Mouse (Mus musculus): ENCODE results near the gene Syngr2. TPM values are rescaled to one million over a fixed set of nuclear protein-coding genes. Genes with fewer than 3 reads are reported as not detected.

Gene Syngr2
- total and polyA plus RNA-seq, 3 experiments: 189 to 384 TPM; not detected in 1

GRCm38 (mm10) chr11:117836306-117836705, 26.8 kb downstream of the Syngr2 start:
- peaks cover 28 to 31% of the 10 kb centered on the region in 2 experiments for H3K4me1 ChIP-seq (ENCODE audit: control insufficient read depth in 1 of 2, insufficient read depth in 2 of 2, low read length in 2 of 2)
- H3K9ac ChIP-seq (ENCODE audit: control insufficient read depth, low read depth, low read length, poor library complexity, severe bottlenecking): no peak overlapping the region
- TF ChIP-seq SIN3A (IDR thresholded peaks at IDR 0.05; ENCODE audit: low read length) (no peak), MEF2A (IDR thresholded peaks at IDR 0.05; ENCODE audit: extremely low read depth, insufficient replicate concordance, low read depth, low read length, poor library complexity, severe bottlenecking) (no peak), SMC3 (IDR thresholded peaks at IDR 0.05; ENCODE audit: low read depth, low read length) (no peak), GABPA (IDR thresholded peaks at IDR 0.05; ENCODE audit: low read depth, low read length) (no peak), EP300 (IDR thresholded peaks at IDR 0.05; ENCODE audit: low read depth in 1 of 2, low read length in 2 of 2) (peak in 1 of 2 experiments; percentile 21; a peak in 1 of 4 replicates)
- DNase-seq (ENCODE audit: low read depth, low spot score): peak; percentile 68
- H3K27ac ChIP-seq (ENCODE audit: control insufficient read depth, low read depth, low read length): no peak overlapping the region
- no peak overlapping the region for H3K4me3 ChIP-seq (ENCODE audit: control insufficient read depth in 1 of 2, insufficient read depth in 1 of 2, low read depth in 2 of 2, low read length in 2 of 2)
- H3K79me2 ChIP-seq (ENCODE audit: control insufficient read depth, insufficient read depth, low read length, poor library complexity): no peaks in the 10 kb centered on the region
- H3K9me3 ChIP-seq (replicated peaks; ENCODE audit: insufficient read depth, low read length): no peaks in the 10 kb centered on the region
- H3K27me3 ChIP-seq (ENCODE audit: control insufficient read depth in 1 of 2, insufficient read depth in 2 of 2, low read length in 2 of 2): no peaks in the 10 kb centered on the region
- peaks cover 0 to 20% of the 10 kb centered on the region in 2 experiments; a peak in 2 of 4 replicates for H3K36me3 ChIP-seq (ENCODE audit: control insufficient read depth in 1 of 2, insufficient read depth in 2 of 2, low read length in 2 of 2)

- H3K79me2 ChIP-seq (ENCODE audit: control insufficient read depth, insufficient read depth, low read length, poor library complexity): no peaks in the 10 kb centered on the region
- peak overlapping the region in 1 of 2 experiments; percentile 13; a peak in 1 of 4 replicates for H3K4me3 ChIP-seq (ENCODE audit: control insufficient read depth in 1 of 2, insufficient read depth in 1 of 2, low read depth in 2 of 2, low read length in 2 of 2)
- H3K9me3 ChIP-seq (replicated peaks; ENCODE audit: insufficient read depth, low read length): no peaks in the 10 kb centered on the region
- no peaks in the 10 kb centered on the region for H3K27me3 ChIP-seq (ENCODE audit: control insufficient read depth in 1 of 2, insufficient read depth in 2 of 2, low read length in 2 of 2)
- peak; percentile 93 for DNase-seq (ENCODE audit: low read depth, low spot score)
- peaks cover 21 to 28% of the 10 kb centered on the region in 2 experiments for H3K4me1 ChIP-seq (ENCODE audit: control insufficient read depth in 1 of 2, insufficient read depth in 2 of 2, low read length in 2 of 2)
- H3K36me3 ChIP-seq (ENCODE audit: control insufficient read depth in 1 of 2, insufficient read depth in 2 of 2, low read length in 2 of 2): peaks cover 0 to 17% of the 10 kb centered on the region in 2 experiments; a peak in 2 of 4 replicates
- H3K27ac ChIP-seq (ENCODE audit: control insufficient read depth, low read depth, low read length): peak overlapping the region; percentile 73
- H3K9ac ChIP-seq (ENCODE audit: control insufficient read depth, low read depth, low read length, poor library complexity, severe bottlenecking): no peak overlapping the region; the same call in none of the 2 replicates
- no peak; the same call in 1 of the 2 replicates for TF ChIP-seq MAZ (IDR thresholded peaks at IDR 0.05; ENCODE audit: low read depth, low read length)
- 0 out of 2 replicates have a peak, but pooled peaks have one; percentile 14 for TF ChIP-seq TBP (IDR thresholded peaks at IDR 0.05; ENCODE audit: low read depth, low read length)
- peak; percentile 94 for TF ChIP-seq TCF12 (IDR thresholded peaks at IDR 0.05; ENCODE audit: low read depth, low read length)
- 0 out of 2 replicates have a peak, but pooled peaks have one; percentile 36 for TF ChIP-seq USF1 (IDR thresholded peaks at IDR 0.05; ENCODE audit: low read depth, low read length)
- peak; percentile 64 for TF ChIP-seq TAL1 (IDR thresholded peaks at IDR 0.05; ENCODE audit: low read length)
- peak; percentile 56 for TF ChIP-seq SIN3A (IDR thresholded peaks at IDR 0.05; ENCODE audit: low read length)
- no peak for TF ChIP-seq E2F4 (IDR thresholded peaks at IDR 0.05; ENCODE audit: borderline replicate concordance, low read depth, low read length)
- no peak for TF ChIP-seq CTCF (IDR thresholded peaks at IDR 0.05 in 2 of 3, conservative IDR thresholded peaks at IDR 0.05 in 1 of 3; ENCODE audit: control insufficient read depth in 1 of 3, insufficient read depth in 1 of 3, low read depth in 2 of 3, low read length in 3 of 3, poor library complexity in 1 of 3, severe bottlenecking in 1 of 3)
- no peak for TF ChIP-seq POLR2AphosphoS2 (IDR thresholded peaks at IDR 0.05; ENCODE audit: low read length)
- 0 out of 2 replicates have a peak, but pooled peaks have one; percentile 34 for TF ChIP-seq BHLHE40 (IDR thresholded peaks at IDR 0.05; ENCODE audit: borderline replicate concordance, low read depth, low read length)
- TF ChIP-seq RCOR1 (IDR thresholded peaks at IDR 0.05; ENCODE audit: low read depth, low read length): peak; percentile 43; the same call in 1 of the 2 replicates
- 0 out of 2 replicates have a peak, but pooled peaks have one; percentile 14 for TF ChIP-seq NRF1 (IDR thresholded peaks at IDR 0.05; ENCODE audit: insufficient read depth, low read depth, low read length, poor library complexity, severe bottlenecking)
- peak; percentile 63 to 84; a peak in 3 of 4 replicates for TF ChIP-seq EP300 (IDR thresholded peaks at IDR 0.05; ENCODE audit: low read depth in 1 of 2, low read length in 2 of 2)
- no peak for TF ChIP-seq USF2 (IDR thresholded peaks at IDR 0.05; ENCODE audit: borderline replicate concordance in 1 of 2, insufficient read depth in 1 of 2, low read depth in 1 of 2, low read length in 2 of 2)
- TF ChIP-seq ETS1 (IDR thresholded peaks at IDR 0.05; ENCODE audit: low read depth, low read length): peak; percentile 87
- 0 out of 4 replicates have a peak, but pooled peaks of 1 of the 2 experiments have one; percentile 29 for TF ChIP-seq POLR2A (IDR thresholded peaks at IDR 0.05; ENCODE audit: control insufficient read depth in 1 of 2, insufficient read depth in 1 of 2, low read depth in 1 of 2, low read length in 2 of 2, poor library complexity in 1 of 2)
- TF ChIP-seq POLR2AphosphoS5 (IDR thresholded peaks at IDR 0.05; ENCODE audit: borderline replicate concordance, low read depth, low read length): no peak
- TF ChIP-seq MYC (IDR thresholded peaks at IDR 0.05; ENCODE audit: low read depth, low read length): 0 out of 2 replicates have a peak, but pooled peaks have one; percentile 21
- peak; percentile 69 for TF ChIP-seq MXI1 (IDR thresholded peaks at IDR 0.05; ENCODE audit: low read depth, low read length)
- no peak for TF ChIP-seq KAT2A (conservative IDR thresholded peaks at IDR 0.05; ENCODE audit: low read depth, low read length)
- TF ChIP-seq GATA1 (IDR thresholded peaks at IDR 0.05; ENCODE audit: low read depth, low read length): peak; percentile 69
- TF ChIP-seq MYB (IDR thresholded peaks at IDR 0.05; ENCODE audit: low read depth, low read length): no peak
- TF ChIP-seq MAFK (IDR thresholded peaks at IDR 0.05; ENCODE audit: borderline replicate concordance, low read depth, low read length): no peak
- TF ChIP-seq RAD21 (IDR thresholded peaks at IDR 0.05; ENCODE audit: low read depth, low read length): no peak
Measured at GRCm38 (mm10) chr11:117838572-117838971, 29.1 kb downstream of the Syngr2 start.

All from MEL (cell line).